Mouse (Mus musculus) stomach, embryonic 15.5 days (tissue): Measurements from ENCODE around the gene Sec1. TPM values are rescaled to one million over a fixed set of nuclear protein-coding genes. Genes with fewer than 3 reads are reported as not detected.

Experiments used
- ATAC-seq: fragments of 200-750 bp; cut with Nextera tagmentation; 2 replicates; pipeline ENCODE4 v1.8.0; 2017; ENCODE audit warnings: low read depth, moderate number of reproducible peaks, moderate TSS enrichment; ENCODE audit not compliant: insufficient read depth, low FRiP score
- H3K27ac ChIP-seq: fragments of 300-500 bp; sonication (generic); 2 replicates; pipeline ENCODE4 v1.5.1; 2015; ENCODE audit warnings: mild to moderate bottlenecking, inconsistent platforms
- H3K27me3 ChIP-seq: fragments of 300-500 bp; sonication (generic); replicated peaks from 2 replicates; pipeline ENCODE4 v1.6.1; 2015; ENCODE audit warnings: inconsistent platforms
- H3K36me3 ChIP-seq: fragments of 300-500 bp; sonication (generic); 2 replicates; pipeline ENCODE4 v1.6.1; 2015; ENCODE audit warnings: inconsistent platforms
- H3K4me1 ChIP-seq: fragments of 300-500 bp; sonication (generic); 2 replicates; pipeline ENCODE4 v1.6.1; 2015; ENCODE audit warnings: inconsistent platforms
- H3K4me2 ChIP-seq: fragments of 300-500 bp; sonication (generic); 2 replicates; pipeline ENCODE4 v1.6.1; 2015; ENCODE audit warnings: mild to moderate bottlenecking, inconsistent platforms
- H3K4me3 ChIP-seq: fragments of 300-500 bp; sonication (generic); replicated peaks from 2 replicates; pipeline ENCODE4 v1.5.1; 2015; ENCODE audit warnings: inconsistent platforms
- H3K9ac ChIP-seq: fragments of 300-500 bp; sonication (generic); 2 replicates; pipeline ENCODE4 v1.6.1; 2015; ENCODE audit warnings: inconsistent platforms
- H3K9me3 ChIP-seq: fragments of 300-500 bp; sonication (generic); 2 replicates; pipeline ENCODE4 v1.6.1; 2016; ENCODE audit warnings: inconsistent platforms
- WGBS: fragments of 180-500 bp; shearing (Covaris S2); methylation state at CpG from one replicate; pipeline ENCODE4 v1.1.7; 2015; 5-methylcytosine and 5-hydroxymethylcytosine counted together
- polyA plus RNA-seq: library from polyadenylated mRNA; unstranded; fragments of >200 nt; fragmentation: Nextera tagmentation; extraction: Ambion mirVana; gene quantifications from 2 replicates; pipeline ENCODE4 v1.2.1, GENCODE M21; 2015

Gene Sec1
- polyA plus RNA-seq, 1 experiment from 2014 or later, result 3.6 TPM

- Histone ChIP-seq H3K9me3 (no peaks in the 10 kb centered on the region), H3K27me3 (no peaks in the 10 kb centered on the region), H3K4me2 (peak overlapping the region; percentile 83), H3K4me3 (peak overlapping the region; percentile 47), H3K27ac (peak overlapping the region; percentile 88), H3K9ac (peak overlapping the region; percentile 53), H3K4me1 (peaks cover 42% of the 10 kb centered on the region), H3K36me3 (no peaks in the 10 kb centered on the region)
- no peak for ATAC-seq
- WGBS, result 31% methylated on average over 16 of the region's 16 CpGs
Observed at GRCm38 (mm10) chr7:45642503-45643255, 51.5 kb downstream of the Sec1 start.

GRCm38 (mm10) chr7:45642083-45642482 is 52.1 kb downstream of the Sec1 start:
- Histone ChIP-seq H3K9ac (no peak overlapping the region), H3K4me1 (peaks cover 42% of the 10 kb centered on the region)
- WGBS, result 75% methylated on average over 5 of the region's 5 CpGs

GRCm38 (mm10) chr7:45641391-45642040 is 52.7 kb downstream of the Sec1 start:
- Histone ChIP-seq H3K36me3 (0 out of 2 replicates have a peak, but pooled peaks cover 3% of the 10 kb centered on the region), H3K27me3 (no peaks in the 10 kb centered on the region), H3K4me1 (peaks cover 42% of the 10 kb centered on the region), H3K27ac (peak overlapping the region; percentile 88; the same call in 1 of the 2 replicates), H3K4me3 (peak overlapping the region; percentile 47), H3K4me2 (peak overlapping the region; percentile 83), H3K9ac (no peak overlapping the region), H3K9me3 (no peaks in the 10 kb centered on the region)
- 43% methylated on average over 17 of the region's 17 CpGs for WGBS
- no peak for ATAC-seq

More at GRCm38 (mm10) chr7:45642083-45642482, 52.1 kb downstream of the Sec1 start:
- peak overlapping the region; percentile 88; the same call in 1 of the 2 replicates for H3K27ac ChIP-seq
- peak overlapping the region; percentile 83 for H3K4me2 ChIP-seq
- H3K27me3 ChIP-seq, result no peaks in the 10 kb centered on the region
- no peaks in the 10 kb centered on the region for H3K36me3 ChIP-seq
- no peaks in the 10 kb centered on the region for H3K9me3 ChIP-seq
- peak overlapping the region; percentile 47 for H3K4me3 ChIP-seq
- ATAC-seq, result no peak

- 80% methylated on average over 19 of the region's 19 CpGs for WGBS
Observed at GRCm38 (mm10) chr7:45640191-45640957, 53.8 kb downstream of the Sec1 start.

GRCm38 (mm10) chr7:45639561-45640027 is 54.6 kb downstream of the Sec1 start, which contains the start of gene Mamstr:
Mamstr (plus strand) TSS chr7:45639977.
- no peak within 1 kb of the TSS for H3K4me3 ChIP-seq

More at GRCm38 (mm10) chr7:45640191-45640957, 53.8 kb downstream of the Sec1 start:
- no peak overlapping the region for H3K9ac ChIP-seq
- no peak overlapping the region for H3K4me3 ChIP-seq
- no peaks in the 10 kb centered on the region for H3K9me3 ChIP-seq
- peaks cover 42% of the 10 kb centered on the region for H3K4me1 ChIP-seq
- no peak overlapping the region for H3K27ac ChIP-seq
- no peaks in the 10 kb centered on the region for H3K27me3 ChIP-seq
- no peak for ATAC-seq
- 0 out of 2 replicates have a peak, but pooled peaks cover 7% of the 10 kb centered on the region for H3K36me3 ChIP-seq
- H3K4me2 ChIP-seq, result no peak overlapping the region

GRCm38 (mm10) chr7:45638623-45639401 is 55.4 kb downstream of the Sec1 start:
- H3K9ac ChIP-seq, result no peak overlapping the region
- peak overlapping the region; percentile 25 for H3K4me3 ChIP-seq
- no peaks in the 10 kb centered on the region for H3K27me3 ChIP-seq
- H3K36me3 ChIP-seq, result 0 out of 2 replicates have a peak, but pooled peaks cover 7% of the 10 kb centered on the region
- 26% methylated on average over 29 of the region's 29 CpGs for WGBS
- peaks cover 40% of the 10 kb centered on the region for H3K4me1 ChIP-seq
- H3K4me2 ChIP-seq, result peak overlapping the region; percentile 52
- peak; percentile 86 for ATAC-seq
- H3K27ac ChIP-seq, result no peak overlapping the region
- no peaks in the 10 kb centered on the region for H3K9me3 ChIP-seq

More at GRCm38 (mm10) chr7:45639561-45640027, 54.6 kb downstream of the Sec1 start, which contains the start of gene Mamstr:
- WGBS, result 34% methylated on average over 19 of the region's 19 CpGs
- Histone ChIP-seq H3K4me1 (peaks cover 45% of the 10 kb centered on the region), H3K27ac (0 out of 2 replicates have a peak within 1 kb of the TSS, but pooled peaks have one; percentile 88), H3K9me3 (no peaks in the 10 kb centered on the region), H3K4me2 (peak within 1 kb of the TSS; percentile 52; the same call in 1 of the 2 replicates), H3K36me3 (0 out of 2 replicates have a peak, but pooled peaks cover 7% of the 10 kb centered on the region), H3K27me3 (no peaks in the 10 kb centered on the region), H3K9ac (no peak within 1 kb of the TSS)
- ATAC-seq, result no peak

GRCm38 (mm10) chr7:45637710-45638109 is 56.5 kb downstream of the Sec1 start:
- H3K9ac ChIP-seq, result no peak overlapping the region
- no peaks in the 10 kb centered on the region; the same call in 1 of the 2 replicates for H3K27me3 ChIP-seq
- no peak overlapping the region for H3K4me3 ChIP-seq
- no peaks in the 10 kb centered on the region for H3K9me3 ChIP-seq
- ATAC-seq, result no peak
- 0 out of 2 replicates have a peak, but pooled peaks cover 7% of the 10 kb centered on the region for H3K36me3 ChIP-seq
- peaks cover 37% of the 10 kb centered on the region for H3K4me1 ChIP-seq
- no peak overlapping the region for H3K27ac ChIP-seq
- H3K4me2 ChIP-seq, result peak overlapping the region; percentile 52
- 92% methylated on average over 6 of the region's 6 CpGs for WGBS

- H3K9ac ChIP-seq, result no peak overlapping the region
Observed at GRCm38 (mm10) chr7:45635711-45636688, 58.2 kb downstream of the Sec1 start.

GRCm38 (mm10) chr7:45634946-45635681 is 59.1 kb downstream of the Sec1 start:
- Histone ChIP-seq H3K36me3 (0 out of 2 replicates have a peak, but pooled peaks cover 7% of the 10 kb centered on the region), H3K27me3 (no peaks in the 10 kb centered on the region; the same call in 1 of the 2 replicates), H3K4me2 (no peak overlapping the region), H3K4me1 (peaks cover 24% of the 10 kb centered on the region), H3K9me3 (no peaks in the 10 kb centered on the region), H3K27ac (peak overlapping the region; percentile 59), H3K9ac (no peak overlapping the region), H3K4me3 (no peak overlapping the region)
- 89% methylated on average over 11 of the region's 11 CpGs for WGBS
- ATAC-seq, result no peak

More at GRCm38 (mm10) chr7:45635711-45636688, 58.2 kb downstream of the Sec1 start:
- peaks cover 29% of the 10 kb centered on the region for H3K4me1 ChIP-seq
- H3K36me3 ChIP-seq, result 0 out of 2 replicates have a peak, but pooled peaks cover 7% of the 10 kb centered on the region
- 73% methylated on average over 15 of the region's 15 CpGs for WGBS
- H3K4me3 ChIP-seq, result no peak overlapping the region
- no peaks in the 10 kb centered on the region for H3K9me3 ChIP-seq
- H3K27ac ChIP-seq, result peak overlapping the region; percentile 59
- ATAC-seq, result no peak
- H3K4me2 ChIP-seq, result no peak overlapping the region
- no peaks in the 10 kb centered on the region; the same call in 1 of the 2 replicates for H3K27me3 ChIP-seq
